Mouse (Mus musculus) spleen, embryonic (tissue): ENCODE measurements around the gene Gm3526.
"Not testable (repeated sequence)": the region's sequence is repeated elsewhere in the genome, so short reads cannot be mapped to it uniquely, and the experiment has no call there.

ENCODE experiments used
- CTCF ChIA-PET: fragments of 350-600 bp; sonication (Branson Sonifier 250); formaldehyde crosslinking; loops from one replicate; lab custom pipeline; 2022; lab: Charles Lee

Gene Gm3526

DNA sequence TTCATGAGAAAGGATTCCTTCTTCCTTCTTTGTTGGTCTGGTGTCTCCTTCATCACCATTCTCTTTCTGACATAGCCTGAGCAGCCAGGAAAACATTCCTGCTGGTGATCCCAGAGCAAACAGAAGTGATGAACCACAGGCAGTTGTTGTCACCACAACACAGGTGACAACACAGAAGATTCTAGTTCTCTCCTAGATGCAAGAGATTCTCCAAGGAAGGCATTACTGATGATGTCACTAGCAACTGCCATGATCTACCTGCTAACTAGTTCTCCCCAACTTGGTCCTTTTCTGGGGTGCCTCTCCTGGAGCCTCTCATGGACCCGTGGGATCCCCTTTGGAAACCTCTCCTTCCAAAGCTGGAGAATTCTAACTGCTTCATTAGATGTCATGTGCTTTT is at the start of gene Gm3526:
Gene Gm3526 (minus strand): TSS at position 101 of the 400 bp plus-strand sequence.
- CTCF ChIA-PET: not testable (repeated sequence)
